Comparison of ENCODE assay signal across 8 mouse cellular contexts in the genomic region with DNA sequence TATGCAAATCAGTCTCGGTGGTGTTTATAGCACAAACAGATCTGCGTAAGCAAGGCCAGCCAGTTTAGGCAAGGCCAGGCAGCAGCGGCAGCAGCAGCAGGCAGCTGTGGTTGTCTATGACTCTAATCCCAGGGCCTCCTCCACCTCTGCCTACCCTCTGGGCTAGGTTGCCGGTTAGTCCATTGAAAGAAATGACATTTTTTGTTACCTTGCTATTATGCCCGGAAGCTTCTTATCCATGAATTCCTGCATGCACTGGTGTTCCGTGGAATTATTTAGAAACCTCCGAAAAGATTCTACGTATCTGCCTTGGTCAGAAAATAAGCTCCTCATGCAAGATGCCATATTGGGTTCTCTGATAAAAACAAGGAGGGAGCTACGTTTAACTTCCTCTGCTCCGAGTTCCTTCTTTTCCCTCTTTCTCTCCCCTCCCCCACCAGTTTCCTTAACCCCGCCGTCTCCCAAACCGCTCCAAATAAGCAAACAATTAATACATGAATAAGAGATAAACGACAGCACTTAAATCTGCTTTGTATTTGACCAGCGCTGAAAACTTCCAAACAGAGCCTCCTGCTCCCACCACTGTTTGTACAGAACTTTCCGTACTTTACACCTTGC. TPM values are rescaled to one million over a fixed set of nuclear protein-coding genes. Genes with fewer than 3 reads are reported as not detected.
DNase-seq lines count a peak whose midpoint lies in the region; ATAC-seq lines count a peak whose summit lies in the region.

No protein-coding gene starts in this region.

- H3K9me3 ChIP-seq in hindbrain, embryonic 11.5 days (ENCODE audit: control insufficient read depth, low read length): no peaks in the 10 kb centered on the region
- H3K9me3 ChIP-seq in lung, embryonic 15.5 days: no peaks in the 10 kb centered on the region

- H3K27ac ChIP-seq in hindbrain, embryonic 11.5 days (ENCODE audit: low read depth, low read length): no peak overlapping the region
- H3K27ac ChIP-seq in lung, embryonic 15.5 days: no peak overlapping the region

- WGBS in hindbrain, embryonic 11.5 days: 18% methylated on average over 16 of the region's 16 CpGs
- WGBS in lung, embryonic 15.5 days: 7% methylated on average over 16 of the region's 16 CpGs

- H3K4me1 ChIP-seq in hindbrain, embryonic 11.5 days (replicated peaks; ENCODE audit: control insufficient read depth, insufficient read depth, low read length): no peaks in the 10 kb centered on the region
- H3K4me1 ChIP-seq in lung, embryonic 15.5 days: no peaks in the 10 kb centered on the region

- peak; percentile 12 for DNase-seq in ES-CJ7 (ENCODE audit: low read depth, low spot score)
- peak; percentile 2 for DNase-seq in cerebellum, adult 9-11 months
- peak; percentile 35 to 38 for DNase-seq in frontal cortex, postnatal 25 days (ENCODE audit: low spot score in 2 of 2)
- peak; percentile 54 for DNase-seq in hindbrain, embryonic 11.5 days (ENCODE audit: low spot score)
- DNase-seq in layer of hippocampus, adult 9-11 months: peak; percentile 45
- peak; percentile 24 for DNase-seq in ovary, postnatal 10 days (ENCODE audit: low spot score)

- no peaks in the 10 kb centered on the region for H3K36me3 ChIP-seq in hindbrain, embryonic 11.5 days (ENCODE audit: control insufficient read depth, insufficient read depth, low read length)
- no peaks in the 10 kb centered on the region for H3K36me3 ChIP-seq in lung, embryonic 15.5 days

- no peak overlapping the region for H3K9ac ChIP-seq in hindbrain, embryonic 11.5 days (ENCODE audit: low read depth, low read length)
- H3K9ac ChIP-seq in lung, embryonic 15.5 days: no peak overlapping the region

- peak overlapping the region; percentile 38 for H3K4me2 ChIP-seq in hindbrain, embryonic 11.5 days (replicated peaks; ENCODE audit: low read depth, low read length)
- peak overlapping the region; percentile 53 for H3K4me2 ChIP-seq in lung, embryonic 15.5 days

- peak; percentile 85 for ATAC-seq in hindbrain, embryonic 11.5 days (ENCODE audit: low FRiP score)
- ATAC-seq in lung, embryonic 15.5 days (ENCODE audit: borderline replicate concordance, extremely low read depth, low FRiP score, low TSS enrichment): no peak
- ATAC-seq in CD4-positive, CD25-positive, alpha-beta regulatory T cell, adult 4 months: no peak

- no peaks in the 10 kb centered on the region for H3K27me3 ChIP-seq in hindbrain, embryonic 11.5 days (ENCODE audit: control insufficient read depth, insufficient read depth, low read length)
- H3K27me3 ChIP-seq in lung, embryonic 15.5 days: no peaks in the 10 kb centered on the region

- peak overlapping the region; percentile 23 for H3K4me3 ChIP-seq in hindbrain, embryonic 11.5 days (ENCODE audit: low read depth, low read length)
- peak overlapping the region; percentile 34 for H3K4me3 ChIP-seq in lung, embryonic 15.5 days

RNA-seq across cellular contexts. Expression of a gene that starts 0.6 kb away (rescaled TPM):
- 1.0 and 1.6 TPM in 2 replicates for polyA plus RNA-seq in hindbrain, embryonic 11.5 days (2014; fragmentation: Nextera tagmentation; extraction: Ambion mirVana)
- polyA plus RNA-seq in lung, embryonic 15.5 days (2015; fragmentation: Nextera tagmentation; extraction: Ambion mirVana): 0.74 and 1.2 TPM in 2 replicates
- not detected for polyA plus RNA-seq in CD4-positive, CD25-positive, alpha-beta regulatory T cell, adult 4 months (2017; shearing (Covaris generic))

RNA-seq across cellular contexts. Expression of a gene that starts 47.8 kb away (rescaled TPM):
- polyA plus RNA-seq in hindbrain, embryonic 11.5 days (2014; fragmentation: Nextera tagmentation; extraction: Ambion mirVana): not detected in 2 replicates
- not detected in 2 replicates for polyA plus RNA-seq in lung, embryonic 15.5 days (2015; fragmentation: Nextera tagmentation; extraction: Ambion mirVana)
- polyA plus RNA-seq in CD4-positive, CD25-positive, alpha-beta regulatory T cell, adult 4 months (2017; shearing (Covaris generic)): not detected

Comparison
In these comparisons a context has a peak if more than half of its experiments do, and no peak if none do; other contexts are left out.
1. DNase-seq: peak in every context shown above with its lines; median percentile 54 in hindbrain, embryonic 11.5 days; 45 in layer of hippocampus, adult 9-11 months; 36 in frontal cortex, postnatal 25 days; 24 in ovary, postnatal 10 days; 12 in ES-CJ7; 2 in cerebellum, adult 9-11 months.